Mouse (Mus musculus): ENCODE results near the gene Tns3. TPM values are rescaled to one million over a fixed set of nuclear protein-coding genes. Genes with fewer than 3 reads are reported as not detected.

Tns3 gene
- polyA plus RNA-seq, 1 experiment from 2014 or later = 9.1 TPM

- Histone ChIP-seq H3K4me3 (no peak overlapping the region), H3K36me3 (no peaks in the 10 kb centered on the region), H3K4me1 (peaks cover 7% of the 10 kb centered on the region), H3K27ac (replicated peaks) (no peak overlapping the region), H3K27me3 (ENCODE audit: low read depth, poor library complexity, severe bottlenecking) (no peaks in the 10 kb centered on the region), H3K9me3 (replicated peaks) (no peaks in the 10 kb centered on the region)
- WGBS = 82% methylated on average over 6 of the region's 6 CpGs
- DNase-seq (ENCODE audit: low spot score) = no peak
These were observed 11.6 kb upstream of the Tns3 start for GRCm38 (mm10) chr11:8675701-8676474.

DNA sequence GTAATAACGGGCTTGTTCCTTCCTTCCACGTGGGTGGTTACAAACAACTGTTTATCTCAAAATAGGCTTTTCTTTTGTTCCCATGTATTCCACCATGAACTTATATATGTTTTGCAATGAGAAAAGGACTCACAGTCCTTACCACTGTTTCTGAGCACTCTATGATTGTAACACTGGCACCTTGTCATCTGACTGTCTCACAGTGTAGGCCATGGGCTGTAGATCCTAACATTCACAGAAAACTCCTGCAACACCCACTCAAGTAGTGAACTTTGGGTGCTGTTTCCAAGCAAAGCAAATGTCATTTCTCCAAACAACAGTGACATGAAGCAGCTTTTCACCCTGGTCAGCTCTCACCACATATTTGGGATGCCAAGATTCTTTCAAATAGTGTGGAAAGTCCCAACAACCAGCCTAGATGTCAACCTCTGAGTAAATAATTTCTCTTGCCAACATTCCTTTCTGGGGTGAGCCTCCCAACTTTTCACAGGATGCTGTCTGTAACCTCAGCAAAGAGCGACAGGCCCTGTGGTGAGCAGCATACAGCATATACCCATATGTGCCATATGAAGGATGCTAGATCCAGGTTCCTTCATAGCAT lies 10.3 kb upstream of the Tns3 start:
- no peaks in the 10 kb centered on the region for H3K36me3 ChIP-seq
- no peaks in the 10 kb centered on the region for H3K27me3 ChIP-seq (ENCODE audit: low read depth, poor library complexity, severe bottlenecking)
- H3K4me3 ChIP-seq = no peak overlapping the region

GRCm38 (mm10) chr11:8671698-8672097 lies 7.4 kb upstream of the Tns3 start:
- H3K27ac ChIP-seq (replicated peaks) = no peak overlapping the region
- DNase-seq (ENCODE audit: low spot score) = no peak
- H3K9me3 ChIP-seq (replicated peaks) = no peaks in the 10 kb centered on the region
- 78% methylated on average over 4 of the region's 4 CpGs for WGBS
- H3K27me3 ChIP-seq (ENCODE audit: low read depth, poor library complexity, severe bottlenecking) = peaks cover 2% of the 10 kb centered on the region; the same call in 1 of the 2 replicates
- H3K4me3 ChIP-seq = no peak overlapping the region
- no peaks in the 10 kb centered on the region for H3K4me1 ChIP-seq
- H3K36me3 ChIP-seq = no peaks in the 10 kb centered on the region

More for the DNA sequence above, 10.3 kb upstream of the Tns3 start:
- no peak for DNase-seq (ENCODE audit: low spot score)
- no peaks in the 10 kb centered on the region for H3K4me1 ChIP-seq
- 87% methylated on average over 3 of the region's 3 CpGs for WGBS
- H3K27ac ChIP-seq (replicated peaks) = no peak overlapping the region
- no peaks in the 10 kb centered on the region for H3K9me3 ChIP-seq (replicated peaks)

DNA sequence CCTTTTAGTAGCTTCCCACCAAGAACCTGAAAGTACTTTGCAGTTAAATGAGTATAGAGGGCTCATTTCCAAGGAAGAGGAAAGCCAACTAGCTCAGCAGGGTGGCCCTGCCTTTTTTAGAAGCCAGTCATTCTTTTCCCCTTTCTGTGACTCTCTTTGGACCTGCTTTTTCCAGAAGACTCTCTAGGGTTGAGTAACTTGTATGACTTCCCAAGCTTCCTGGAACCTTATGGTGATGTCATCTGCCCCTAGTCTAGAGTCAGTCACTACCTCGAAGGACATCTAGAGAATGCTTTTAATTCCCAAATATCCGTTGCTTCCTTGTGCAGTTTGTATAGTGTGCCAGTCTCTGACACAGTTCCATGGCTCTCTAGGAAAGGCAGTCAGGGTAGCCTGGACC lies 4.8 kb upstream of the Tns3 start:
- WGBS = 96% methylated on average over 2 of the region's 2 CpGs
- no peak for DNase-seq (ENCODE audit: low spot score)
- H3K27ac ChIP-seq (replicated peaks) = no peak overlapping the region
- peaks cover 6% of the 10 kb centered on the region; the same call in 1 of the 2 replicates for H3K4me1 ChIP-seq
- peaks cover 25% of the 10 kb centered on the region for H3K27me3 ChIP-seq (ENCODE audit: low read depth, poor library complexity, severe bottlenecking)
- no peaks in the 10 kb centered on the region for H3K36me3 ChIP-seq
- H3K4me3 ChIP-seq = no peak overlapping the region
- no peaks in the 10 kb centered on the region for H3K9me3 ChIP-seq (replicated peaks)

GRCm38 (mm10) chr11:8664797-8665196 lies 462 bp upstream of the Tns3 start:
- DNase-seq (ENCODE audit: low spot score) = no peak
- Histone ChIP-seq H3K4me3 (peak overlapping the region; percentile 78), H3K27ac (replicated peaks) (0 out of 2 replicates have a peak overlapping the region, but pooled peaks have one; percentile 89), H3K27me3 (ENCODE audit: low read depth, poor library complexity, severe bottlenecking) (peaks cover 45% of the 10 kb centered on the region), H3K36me3 (no peaks in the 10 kb centered on the region), H3K4me1 (peaks cover 28% of the 10 kb centered on the region), H3K9me3 (replicated peaks) (no peaks in the 10 kb centered on the region)
- WGBS = 51% methylated on average over 5 of the region's 5 CpGs

- Histone ChIP-seq H3K4me1 (peaks cover 32% of the 10 kb centered on the region), H3K27ac (replicated peaks) (peak overlapping the region; percentile 89), H3K27me3 (ENCODE audit: low read depth, poor library complexity, severe bottlenecking) (peaks cover 45% of the 10 kb centered on the region), H3K36me3 (no peaks in the 10 kb centered on the region), H3K4me3 (peak overlapping the region; percentile 78), H3K9me3 (replicated peaks) (no peaks in the 10 kb centered on the region)
- peak; percentile 76 for DNase-seq (ENCODE audit: low spot score)
- under 1% methylated on average over 49 of the region's 52 CpGs for WGBS
These were observed 617 bp downstream of the Tns3 start for GRCm38 (mm10) chr11:8663444-8664392.

DNA sequence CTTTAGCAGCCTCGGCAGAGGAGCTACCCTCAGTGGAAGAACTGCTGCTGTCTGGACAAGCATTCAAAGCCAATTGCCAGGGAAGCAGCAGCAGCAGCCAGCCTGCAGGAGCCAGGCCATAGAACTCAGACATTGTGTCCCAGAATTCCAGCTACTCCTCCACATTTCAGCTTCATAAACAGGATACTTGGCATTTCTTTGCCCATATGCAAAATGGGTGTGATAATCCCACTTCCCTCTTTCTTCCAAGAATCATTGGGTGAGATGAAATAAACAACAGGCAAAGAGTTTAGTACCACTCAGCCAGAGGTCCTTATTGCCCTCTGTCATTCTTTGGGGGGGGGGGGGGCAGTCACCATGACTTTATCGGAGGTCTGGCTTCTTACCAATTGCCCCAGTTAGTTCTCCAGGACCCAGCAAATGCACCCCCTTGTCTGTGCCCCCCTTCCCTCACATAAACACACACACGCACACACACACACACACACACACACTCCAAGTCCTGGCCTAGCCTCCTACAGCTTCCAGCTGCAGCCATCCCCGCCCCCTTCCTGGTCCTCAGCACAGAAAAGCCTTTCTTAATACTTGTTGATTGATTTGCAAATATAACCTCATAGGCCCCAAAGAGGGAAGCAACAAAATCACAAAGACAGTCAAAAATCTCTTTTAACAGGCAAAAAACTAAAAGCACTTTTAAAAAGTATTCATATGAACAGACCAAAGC lies 1.5 kb downstream of the Tns3 start:
- H3K4me3 ChIP-seq = peak overlapping the region; percentile 78
- no peaks in the 10 kb centered on the region for H3K9me3 ChIP-seq (replicated peaks)
- H3K36me3 ChIP-seq = no peaks in the 10 kb centered on the region
- no peak overlapping the region; the same call in 1 of the 2 replicates for H3K27ac ChIP-seq (replicated peaks)
- DNase-seq (ENCODE audit: low spot score) = no peak
- 44% methylated on average over 4 of the region's 4 CpGs for WGBS
- H3K4me1 ChIP-seq = peaks cover 32% of the 10 kb centered on the region
- H3K27me3 ChIP-seq (ENCODE audit: low read depth, poor library complexity, severe bottlenecking) = peaks cover 45% of the 10 kb centered on the region

GRCm38 (mm10) chr11:8660951-8661350 lies 3.4 kb downstream of the Tns3 start:
- no peaks in the 10 kb centered on the region for H3K36me3 ChIP-seq
- no peak for DNase-seq (ENCODE audit: low spot score)
- H3K9me3 ChIP-seq (replicated peaks) = no peaks in the 10 kb centered on the region
- no peak overlapping the region for H3K27ac ChIP-seq (replicated peaks)
- H3K27me3 ChIP-seq (ENCODE audit: low read depth, poor library complexity, severe bottlenecking) = peaks cover 36% of the 10 kb centered on the region
- 80% methylated on average over 4 of the region's 4 CpGs for WGBS
- no peak overlapping the region for H3K4me3 ChIP-seq
- H3K4me1 ChIP-seq = peaks cover 32% of the 10 kb centered on the region

DNA sequence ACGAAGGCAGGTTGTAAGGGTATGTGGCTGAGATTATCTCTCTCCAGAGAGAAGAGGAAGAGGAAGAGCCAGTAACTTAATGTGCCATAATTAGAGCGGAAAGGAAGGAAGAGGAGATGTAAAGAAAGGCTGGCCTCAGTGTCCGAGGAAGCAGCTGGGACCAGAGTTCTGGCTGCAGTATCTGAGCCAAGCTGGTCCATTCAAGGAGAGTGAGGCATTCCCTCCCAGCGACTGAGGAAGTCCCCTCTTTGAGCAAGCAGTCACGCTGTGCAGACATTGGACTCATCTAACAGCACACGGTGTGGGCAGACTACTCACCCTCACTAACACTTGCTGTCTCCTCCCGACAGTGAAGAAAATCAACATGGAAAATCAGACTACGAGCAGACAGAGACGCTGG lies 4.5 kb downstream of the Tns3 start:
- H3K4me3 ChIP-seq = no peak overlapping the region
- H3K9me3 ChIP-seq (replicated peaks) = no peaks in the 10 kb centered on the region
- 68% methylated on average over 9 of the region's 9 CpGs for WGBS
- no peaks in the 10 kb centered on the region for H3K36me3 ChIP-seq
- peaks cover 25% of the 10 kb centered on the region for H3K27me3 ChIP-seq (ENCODE audit: low read depth, poor library complexity, severe bottlenecking)
- H3K4me1 ChIP-seq = peaks cover 32% of the 10 kb centered on the region
- no peak for DNase-seq (ENCODE audit: low spot score)
- H3K27ac ChIP-seq (replicated peaks) = no peak overlapping the region

DNA sequence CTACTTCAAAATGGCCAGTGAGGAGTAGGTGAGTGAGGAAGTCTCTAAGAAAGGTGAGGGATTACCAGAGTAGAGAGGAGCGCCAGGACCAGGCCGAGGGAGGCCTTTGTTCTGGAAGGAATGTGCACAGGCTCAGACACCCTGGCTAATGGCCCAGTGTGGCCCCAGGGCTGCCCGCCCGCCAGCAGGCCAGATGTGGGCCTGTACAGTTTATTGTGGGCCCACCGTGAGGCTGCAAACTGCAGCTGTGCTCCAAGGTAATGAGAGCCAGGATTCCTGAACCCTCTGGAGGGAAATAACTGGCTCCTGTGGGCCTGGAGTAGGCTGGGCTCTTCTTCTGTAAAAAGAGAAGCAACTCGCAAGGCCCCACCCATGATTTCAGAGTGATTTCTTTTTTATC lies 5.3 kb downstream of the Tns3 start:
- DNase-seq (ENCODE audit: low spot score) = no peak
- 76% methylated on average over 6 of the region's 6 CpGs for WGBS
- Histone ChIP-seq H3K9me3 (replicated peaks) (no peaks in the 10 kb centered on the region), H3K36me3 (no peaks in the 10 kb centered on the region), H3K27me3 (ENCODE audit: low read depth, poor library complexity, severe bottlenecking) (peaks cover 21% of the 10 kb centered on the region), H3K4me1 (peaks cover 28% of the 10 kb centered on the region), H3K4me3 (no peak overlapping the region), H3K27ac (replicated peaks) (no peak overlapping the region)

DNA sequence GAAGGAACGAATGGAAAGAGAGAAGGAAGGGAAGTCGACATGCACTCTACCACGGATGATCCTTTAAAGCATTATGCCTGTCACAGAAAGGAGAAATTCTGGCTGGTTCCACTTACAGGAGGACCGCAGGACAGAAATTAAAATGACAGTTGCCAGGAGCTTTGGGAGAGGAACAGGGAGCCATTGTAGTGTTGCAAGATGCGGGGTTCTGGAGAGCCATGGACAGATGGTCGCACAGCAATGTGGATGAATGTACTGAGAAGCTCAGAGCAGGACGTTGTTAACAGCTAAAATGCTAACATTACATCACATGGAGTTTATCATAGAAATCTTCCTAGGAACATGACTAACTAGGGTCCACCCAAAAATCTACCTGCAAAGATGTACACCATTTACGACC lies 6.8 kb downstream of the Tns3 start:
- H3K4me1 ChIP-seq = peaks cover 28% of the 10 kb centered on the region
- no peak overlapping the region for H3K27ac ChIP-seq (replicated peaks)
- no peaks in the 10 kb centered on the region for H3K36me3 ChIP-seq
- no peaks in the 10 kb centered on the region for H3K9me3 ChIP-seq (replicated peaks)
- WGBS = 94% methylated on average over 8 of the region's 8 CpGs
- no peak overlapping the region for H3K4me3 ChIP-seq
- DNase-seq (ENCODE audit: low spot score) = no peak
- H3K27me3 ChIP-seq (ENCODE audit: low read depth, poor library complexity, severe bottlenecking) = peaks cover 8% of the 10 kb centered on the region; the same call in 1 of the 2 replicates
